Mouse (Mus musculus): ENCODE measurements around the gene Gm20721.

Gene Gm20721

GRCm38 (mm10) chr2:174295900-174296465 lies 50.5 kb downstream of the Gm20721 start:
- no peak for DNase-seq

DNA sequence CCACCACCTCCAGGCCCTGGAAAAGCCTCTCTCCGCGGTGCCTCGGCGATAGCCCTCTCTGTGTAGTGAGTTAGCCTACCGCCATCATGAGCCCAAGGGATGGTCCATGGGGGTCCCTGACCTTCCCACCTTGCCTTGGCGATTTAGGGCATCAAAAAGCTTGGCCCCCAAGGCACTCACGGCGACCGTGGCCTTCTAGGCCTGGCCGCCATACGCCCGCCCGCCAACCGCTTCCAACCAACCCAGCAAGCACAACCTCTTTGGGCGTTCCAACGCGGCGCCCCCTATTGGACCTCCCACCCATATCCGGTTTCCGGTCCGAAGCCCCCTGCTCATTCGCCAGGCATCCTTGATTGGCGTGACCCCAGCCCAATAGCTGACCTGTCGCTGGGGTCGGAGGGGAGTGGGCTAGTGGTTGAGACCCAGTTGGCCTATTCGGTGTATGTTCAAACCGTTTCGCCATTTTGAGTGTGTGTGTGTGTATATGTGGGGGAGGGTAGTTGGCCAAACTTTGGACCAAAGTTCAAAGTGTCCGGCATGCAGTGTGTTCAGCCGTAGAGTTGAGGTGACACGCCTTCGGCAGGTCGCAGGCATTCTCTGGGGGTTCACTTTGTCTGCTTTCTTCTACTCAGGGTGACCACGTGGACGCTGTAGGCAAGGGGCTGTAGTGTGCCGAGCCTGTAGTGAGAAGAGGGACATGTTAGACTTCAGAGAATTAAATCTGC lies 51.2 kb downstream of the Gm20721 start:
- peak; percentile 6 for DNase-seq

DNA sequence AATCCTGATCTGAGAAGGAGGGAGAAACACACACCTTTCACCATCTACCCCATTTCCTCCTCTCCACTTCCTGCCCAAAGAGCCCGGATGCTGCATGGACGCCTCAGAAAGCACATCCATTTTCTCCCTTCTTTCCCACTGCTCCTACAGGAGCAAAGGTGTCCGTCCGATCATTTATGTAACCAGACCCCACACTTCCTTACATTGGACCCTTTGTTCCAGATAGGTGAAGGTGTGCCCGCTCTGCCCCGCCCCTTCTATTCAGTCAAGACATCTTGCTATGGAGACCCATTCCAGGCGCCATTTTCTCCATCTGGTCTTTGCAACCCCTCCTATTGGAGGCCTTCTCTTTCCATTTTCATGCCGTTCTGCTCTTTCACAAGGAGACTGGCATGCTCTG lies 52.1 kb downstream of the Gm20721 start:
- DNase-seq = no peak

- DNase-seq = no peak
Observed at GRCm38 (mm10) chr2:174291662-174292030, 54.9 kb downstream of the Gm20721 start.

DNA sequence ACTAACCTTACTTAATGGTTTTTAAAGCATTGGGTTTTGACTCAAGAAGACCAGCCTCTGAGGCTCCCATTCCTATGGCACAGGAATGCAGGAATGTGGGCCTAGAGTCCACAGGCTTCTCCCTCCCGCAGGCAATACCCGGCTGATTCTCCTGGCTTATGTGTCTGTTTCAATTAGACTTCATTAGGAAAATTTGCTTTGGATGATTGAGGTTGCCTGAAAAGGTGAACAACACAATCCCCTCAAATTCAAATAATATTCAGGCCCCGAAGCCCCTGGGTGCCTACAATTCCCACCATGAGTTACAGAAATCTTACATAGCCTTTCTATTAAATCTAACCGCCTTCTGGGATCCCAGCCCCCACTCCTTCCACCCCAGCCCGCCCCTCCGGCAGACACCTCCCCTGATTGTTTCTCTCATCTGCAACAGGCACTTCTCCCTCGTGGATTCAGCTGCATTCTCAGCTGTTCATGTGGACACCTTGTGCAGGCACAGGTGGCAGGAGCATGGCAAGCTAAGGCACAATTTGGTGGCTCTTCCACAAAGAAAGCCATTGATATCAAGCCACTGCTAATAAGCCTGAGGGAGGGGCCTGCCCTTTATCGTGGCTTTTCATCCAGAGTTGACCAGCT lies 55.4 kb downstream of the Gm20721 start:
- no peak for DNase-seq

GRCm38 (mm10) chr2:174288673-174289430 lies 57.7 kb downstream of the Gm20721 start:
- no peak for DNase-seq

- no peak for DNase-seq
Observed at GRCm38 (mm10) chr2:174287921-174288320, 58.6 kb downstream of the Gm20721 start.

GRCm38 (mm10) chr2:174285921-174286470 lies 60.5 kb downstream of the Gm20721 start:
- no peak for DNase-seq

- DNase-seq = no peak
Observed at GRCm38 (mm10) chr2:174284807-174285457, 61.6 kb downstream of the Gm20721 start.

GRCm38 (mm10) chr2:174284011-174284410 lies 62.5 kb downstream of the Gm20721 start, which contains the start of gene Gnas:
Gene Gnas (plus strand): TSS chr2:174284320.
- DNase-seq = no peak

GRCm38 (mm10) chr2:174283341-174283740 lies 63.2 kb downstream of the Gm20721 start:
- DNase-seq = no peak
